Mouse (Mus musculus) kidney, postnatal 0 days (tissue): ENCODE measurements around the gene Slc5a10. TPM values are rescaled to one million over a fixed set of nuclear protein-coding genes. Genes with fewer than 3 reads are reported as not detected.

Source experiments
- ATAC-seq: fragments of 200-750 bp; cut with Nextera tagmentation; replicated peaks from 2 replicates; pipeline ENCODE4 v1.8.0; 2017; ENCODE audit warnings: low read depth, moderate number of reproducible peaks, moderate TSS enrichment, moderate library complexity; ENCODE audit not compliant: low FRiP score
- DNase-seq: peaks from one replicate; pipeline ENCODE4 v3.0.0-alpha.2; 2016; ENCODE audit warnings: low spot score
- H3K27ac ChIP-seq: fragments of 300-500 bp; sonication (generic); 2 replicates; pipeline ENCODE4 v1.5.1; 2014; ENCODE audit warnings: mild to moderate bottlenecking
- H3K27me3 ChIP-seq: fragments of 300-500 bp; sonication (generic); 2 replicates; pipeline ENCODE4 v1.6.1; 2014; ENCODE audit warnings: low read length, mixed read lengths; ENCODE audit not compliant: insufficient read depth
- H3K36me3 ChIP-seq: fragments of 300-500 bp; sonication (generic); 2 replicates; pipeline ENCODE4 v1.6.1; 2014; ENCODE audit warnings: low read length, mixed read lengths; ENCODE audit not compliant: insufficient read depth
- H3K4me1 ChIP-seq: fragments of 300-500 bp; sonication (generic); replicated peaks from 2 replicates; pipeline ENCODE4 v1.6.1; 2014; ENCODE audit warnings: antibody characterized with exemption, low read length, mixed read lengths; ENCODE audit not compliant: insufficient read depth
- H3K4me2 ChIP-seq: fragments of 300-500 bp; sonication (generic); 2 replicates; pipeline ENCODE4 v1.6.1; 2014; ENCODE audit warnings: mild to moderate bottlenecking, low read length, moderate library complexity, mixed read lengths
- H3K4me3 ChIP-seq: fragments of 300-500 bp; sonication (generic); replicated peaks from 2 replicates; pipeline ENCODE4 v1.5.1; 2014; ENCODE audit warnings: low read depth, low read length
- H3K9ac ChIP-seq: fragments of 300-500 bp; sonication (generic); 2 replicates; pipeline ENCODE4 v1.6.1; 2014; ENCODE audit warnings: low read depth, low read length
- H3K9me3 ChIP-seq: fragments of 300-500 bp; sonication (generic); replicated peaks from 2 replicates; pipeline ENCODE4 v1.6.1; 2016; ENCODE audit warnings: low read length, inconsistent platforms, mixed read lengths
- CTCF ChIP-seq: IDR thresholded peaks from 2 replicates; pipeline ENCODE4 v1.5.1; 2016; ENCODE audit warnings: antibody characterized with exemption, low read depth, mild to moderate bottlenecking, moderate library complexity
- WGBS: fragments of 180-500 bp; shearing (Covaris S2); extraction: QIAGEN DNeasy Blood & Tissue Kit; methylation state at CpG from one replicate; pipeline ENCODE4 v1.1.7; 2014; 5-methylcytosine and 5-hydroxymethylcytosine counted together
- polyA plus RNA-seq: library from polyadenylated mRNA; unstranded; fragments of >200 nt; fragmentation: Nextera tagmentation; extraction: Ambion mirVana; gene quantifications from 2 replicates; pipeline ENCODE4 v1.2.1, GENCODE M21; 2015

The Slc5a10 gene
- polyA plus RNA-seq, 1 experiment from 2014 or later = 19.6 TPM

- no peak for ATAC-seq
- H3K9ac ChIP-seq = no peak overlapping the region
- TF ChIP-seq CTCF = no peak
- H3K9me3 ChIP-seq = no peaks in the 10 kb centered on the region
- H3K4me3 ChIP-seq = peak overlapping the region; percentile 40; the same call in 1 of the 2 replicates
- no peak overlapping the region for H3K27ac ChIP-seq
- H3K4me1 ChIP-seq = peaks cover 9% of the 10 kb centered on the region; the same call in 1 of the 2 replicates
- no peak for DNase-seq
- 0 out of 2 replicates have a peak, but pooled peaks cover 14% of the 10 kb centered on the region for H3K27me3 ChIP-seq
- H3K36me3 ChIP-seq = no peaks in the 10 kb centered on the region
- 67% methylated on average over 8 of the region's 8 CpGs for WGBS
- peak overlapping the region; percentile 69 for H3K4me2 ChIP-seq
Measured at GRCm38 (mm10) chr11:61685119-61685725, 35.4 kb downstream of the Slc5a10 start.

GRCm38 (mm10) chr11:61683907-61684731, 36.5 kb downstream of the Slc5a10 start, which contains the start of gene Fam83g:
Gene Fam83g (plus strand): TSS chr11:61684091.
- H3K9ac ChIP-seq = peak within 1 kb of the TSS; percentile 47; the same call in 1 of the 2 replicates
- no peaks in the 10 kb centered on the region for H3K9me3 ChIP-seq
- 0 out of 2 replicates have a peak, but pooled peaks cover 14% of the 10 kb centered on the region for H3K27me3 ChIP-seq
- peak within 1 kb of the TSS; percentile 31; the same call in 1 of the 2 replicates for H3K27ac ChIP-seq
- TF ChIP-seq CTCF = no peak
- peaks cover 9% of the 10 kb centered on the region; the same call in 1 of the 2 replicates for H3K4me1 ChIP-seq
- no peaks in the 10 kb centered on the region for H3K36me3 ChIP-seq
- peak; percentile 81 for ATAC-seq
- 1% methylated on average over 73 of the region's 76 CpGs for WGBS
- peak within 1 kb of the TSS; percentile 40 for H3K4me3 ChIP-seq
- DNase-seq = peak; percentile 40
- H3K4me2 ChIP-seq = peak within 1 kb of the TSS; percentile 69

GRCm38 (mm10) chr11:61679091-61679866, 41.3 kb downstream of the Slc5a10 start:
- no peaks in the 10 kb centered on the region for H3K36me3 ChIP-seq
- DNase-seq = no peak
- no peak for TF ChIP-seq CTCF

GRCm38 (mm10) chr11:61677709-61678108, 42.9 kb downstream of the Slc5a10 start:
- 89% methylated on average over 4 of the region's 4 CpGs for WGBS
- DNase-seq (no peak), ATAC-seq (no peak)
- peaks cover 4% of the 10 kb centered on the region; the same call in 1 of the 2 replicates for H3K4me1 ChIP-seq
- no peaks in the 10 kb centered on the region; the same call in 1 of the 2 replicates for H3K27me3 ChIP-seq
- H3K4me3 ChIP-seq = no peak overlapping the region
- H3K9me3 ChIP-seq = no peaks in the 10 kb centered on the region
- no peak for TF ChIP-seq CTCF
- H3K36me3 ChIP-seq = no peaks in the 10 kb centered on the region
- H3K27ac ChIP-seq = no peak overlapping the region
- H3K4me2 ChIP-seq = no peak overlapping the region
- H3K9ac ChIP-seq = no peak overlapping the region

More at GRCm38 (mm10) chr11:61679091-61679866, 41.3 kb downstream of the Slc5a10 start:
- Histone ChIP-seq H3K27ac (no peak overlapping the region), H3K9ac (no peak overlapping the region), H3K4me1 (peaks cover 12% of the 10 kb centered on the region), H3K4me2 (no peak overlapping the region), H3K27me3 (peaks cover 10% of the 10 kb centered on the region; the same call in 1 of the 2 replicates), H3K9me3 (no peaks in the 10 kb centered on the region), H3K4me3 (no peak overlapping the region)
- ATAC-seq = no peak
- 63% methylated on average over 4 of the region's 4 CpGs for WGBS

- Histone ChIP-seq H3K27ac (no peak overlapping the region), H3K27me3 (no peaks in the 10 kb centered on the region; the same call in 1 of the 2 replicates), H3K4me3 (no peak overlapping the region), H3K9ac (no peak overlapping the region), H3K4me1 (peaks cover 4% of the 10 kb centered on the region; the same call in 1 of the 2 replicates), H3K36me3 (no peaks in the 10 kb centered on the region), H3K9me3 (no peaks in the 10 kb centered on the region), H3K4me2 (no peak overlapping the region)
- DNase-seq (no peak), ATAC-seq (no peak)
- WGBS = 61% methylated on average over 7 of the region's 7 CpGs
- no peak for TF ChIP-seq CTCF
Measured at GRCm38 (mm10) chr11:61676216-61676854, 44.3 kb downstream of the Slc5a10 start.
